Mouse (Mus musculus) midbrain, postnatal 0 days (tissue): ENCODE data around the gene Sos2. TPM values are rescaled to one million over a fixed set of nuclear protein-coding genes. Genes with fewer than 3 reads are reported as not detected.

Experiments used
- ATAC-seq: fragments of 200-750 bp; cut with Nextera tagmentation; 2 replicates; pipeline ENCODE4 v1.8.0; 2017; ENCODE audit warnings: moderate number of reproducible peaks, mild to moderate bottlenecking, moderate TSS enrichment, moderate library complexity; ENCODE audit not compliant: low FRiP score
- DNase-seq: peaks from one replicate; pipeline ENCODE4 v3.0.0-alpha.2; 2015; ENCODE audit warnings: low spot score
- H3K27ac ChIP-seq: fragments of 300-500 bp; sonication (generic); 2 replicates; pipeline ENCODE4 v1.5.1; 2014; ENCODE audit warnings: low read depth, mild to moderate bottlenecking, low read length, mixed read lengths
- H3K27me3 ChIP-seq: fragments of 300-500 bp; sonication (generic); 2 replicates; pipeline ENCODE4 v1.6.1; 2014; ENCODE audit warnings: low read length, control low read depth, mixed read lengths; ENCODE audit not compliant: insufficient read depth
- H3K36me3 ChIP-seq: fragments of 300-500 bp; sonication (generic); 2 replicates; pipeline ENCODE4 v1.6.1; 2014; ENCODE audit warnings: low read length, control low read depth, mixed read lengths; ENCODE audit not compliant: insufficient read depth
- H3K4me1 ChIP-seq: fragments of 300-500 bp; sonication (generic); 2 replicates; pipeline ENCODE4 v1.6.1; 2014; ENCODE audit warnings: mild to moderate bottlenecking, control low read depth, antibody characterized with exemption, low read length, mixed read lengths; ENCODE audit not compliant: insufficient read depth
- H3K4me2 ChIP-seq: fragments of 300-500 bp; sonication (generic); 2 replicates; pipeline ENCODE4 v1.6.1; 2014; ENCODE audit warnings: low read depth, mild to moderate bottlenecking, low read length, mixed read lengths; ENCODE audit not compliant: poor library complexity, severe bottlenecking
- H3K4me3 ChIP-seq: fragments of 300-500 bp; sonication (generic); 2 replicates; pipeline ENCODE4 v1.5.1; 2014; ENCODE audit warnings: low read depth, mild to moderate bottlenecking, low read length, moderate library complexity
- H3K9ac ChIP-seq: fragments of 300-500 bp; sonication (generic); replicated peaks from 2 replicates; pipeline ENCODE4 v1.6.1; 2014; ENCODE audit warnings: mild to moderate bottlenecking, low read length, moderate library complexity, mixed read lengths; ENCODE audit not compliant: poor library complexity, severe bottlenecking
- H3K9me3 ChIP-seq: fragments of 300-500 bp; sonication (generic); 2 replicates; pipeline ENCODE4 v1.6.1; 2016; ENCODE audit warnings: low read length, control low read depth
- CTCF ChIP-seq: IDR thresholded peaks from 2 replicates; pipeline ENCODE4 v1.5.1; 2016; ENCODE audit warnings: antibody characterized with exemption, mild to moderate bottlenecking
- WGBS: fragments of 180-500 bp; shearing (Covaris S2); extraction: QIAGEN DNeasy Blood & Tissue Kit; methylation state at CpG from one replicate; pipeline ENCODE4 v1.1.7; 2014; 5-methylcytosine and 5-hydroxymethylcytosine counted together
- polyA plus RNA-seq: library from polyadenylated mRNA; unstranded; fragments of >200 nt; fragmentation: Nextera tagmentation; extraction: Ambion mirVana; gene quantifications from 2 replicates; pipeline ENCODE4 v1.2.1, GENCODE M21; 2015
- total RNA-seq: library from RNA; depleted of rRNA; stranded (reverse); fragments of >200 nt; gene quantifications from 2 replicates; pipeline ENCODE4 v1.2.3, GENCODE M21; 2014

Gene Sos2
- total and polyA plus RNA-seq, 2 experiments from 2014 or later = 7.7 to 32.3 TPM

GRCm38 (mm10) chr12:69693471-69693870, 11.8 kb upstream of the Sos2 start:
- Histone ChIP-seq H3K4me3 (no peak overlapping the region), H3K9ac (no peak overlapping the region), H3K27me3 (no peaks in the 10 kb centered on the region), H3K4me2 (no peak overlapping the region), H3K36me3 (peaks cover 7% of the 10 kb centered on the region; the same call in 1 of the 2 replicates), H3K27ac (no peak overlapping the region), H3K4me1 (no peaks in the 10 kb centered on the region), H3K9me3 (no peaks in the 10 kb centered on the region)
- TF ChIP-seq CTCF = no peak
- DNase-seq (no peak), ATAC-seq (no peak)
- 84% methylated on average over 17 of the region's 17 CpGs for WGBS

GRCm38 (mm10) chr12:69690714-69691113, 9.1 kb upstream of the Sos2 start:
- Histone ChIP-seq H3K4me2 (no peak overlapping the region), H3K4me1 (no peaks in the 10 kb centered on the region), H3K27ac (no peak overlapping the region), H3K9me3 (no peaks in the 10 kb centered on the region), H3K9ac (no peak overlapping the region), H3K4me3 (no peak overlapping the region), H3K36me3 (peaks cover 4% of the 10 kb centered on the region; the same call in 1 of the 2 replicates), H3K27me3 (no peaks in the 10 kb centered on the region)
- 94% methylated on average over 4 of the region's 4 CpGs for WGBS
- DNase-seq (no peak), ATAC-seq (no peak)
- TF ChIP-seq CTCF = no peak

GRCm38 (mm10) chr12:69689094-69689493, 7.4 kb upstream of the Sos2 start:
- Histone ChIP-seq H3K27ac (no peak overlapping the region), H3K4me2 (no peak overlapping the region), H3K4me3 (no peak overlapping the region), H3K9ac (no peak overlapping the region), H3K36me3 (peaks cover 4% of the 10 kb centered on the region; the same call in 1 of the 2 replicates), H3K4me1 (no peaks in the 10 kb centered on the region), H3K27me3 (no peaks in the 10 kb centered on the region), H3K9me3 (no peaks in the 10 kb centered on the region)
- DNase-seq (no peak), ATAC-seq (no peak)
- no peak for TF ChIP-seq CTCF

- no peak overlapping the region for H3K4me3 ChIP-seq
- no peak overlapping the region for H3K9ac ChIP-seq
- peaks cover under 1% of the 10 kb centered on the region; the same call in 1 of the 2 replicates for H3K36me3 ChIP-seq
- no peaks in the 10 kb centered on the region for H3K9me3 ChIP-seq
- H3K4me2 ChIP-seq = no peak overlapping the region
- ATAC-seq = no peak
- DNase-seq = peak; percentile 15
- no peaks in the 10 kb centered on the region for H3K4me1 ChIP-seq
- no peak overlapping the region for H3K27ac ChIP-seq
- no peak for TF ChIP-seq CTCF
- 61% methylated on average over 2 of the region's 2 CpGs for WGBS
- H3K27me3 ChIP-seq = no peaks in the 10 kb centered on the region
Observed at GRCm38 (mm10) chr12:69688368-69688767, 6.7 kb upstream of the Sos2 start.

- Histone ChIP-seq H3K36me3 (no peaks in the 10 kb centered on the region), H3K9ac (no peak overlapping the region), H3K27ac (no peak overlapping the region), H3K4me1 (no peaks in the 10 kb centered on the region; the same call in 1 of the 2 replicates), H3K9me3 (no peaks in the 10 kb centered on the region), H3K4me2 (no peak overlapping the region), H3K4me3 (no peak overlapping the region), H3K27me3 (no peaks in the 10 kb centered on the region)
- no peak for ATAC-seq
- 40% methylated on average over 10 of the region's 10 CpGs for WGBS
- TF ChIP-seq CTCF = no peak
- DNase-seq = peak; percentile 84
Observed at GRCm38 (mm10) chr12:69683537-69683936, 1.9 kb upstream of the Sos2 start.

- no peak overlapping the region for H3K27ac ChIP-seq
- H3K4me3 ChIP-seq = peak overlapping the region; percentile 97; the same call in 1 of the 2 replicates
- H3K9me3 ChIP-seq = no peaks in the 10 kb centered on the region
- no peaks in the 10 kb centered on the region for H3K36me3 ChIP-seq
- 55% methylated on average over 14 of the region's 14 CpGs for WGBS
- no peaks in the 10 kb centered on the region for H3K27me3 ChIP-seq
- DNase-seq (no peak), ATAC-seq (no peak)
- no peak for TF ChIP-seq CTCF
- peak overlapping the region; percentile 78 for H3K4me2 ChIP-seq
- H3K4me1 ChIP-seq = no peaks in the 10 kb centered on the region; the same call in 1 of the 2 replicates
- no peak overlapping the region for H3K9ac ChIP-seq
Observed at GRCm38 (mm10) chr12:69682788-69683419, 1.3 kb upstream of the Sos2 start.
